Comparison of ENCODE assay signal across 23 mouse cellular contexts in the genomic region with DNA sequence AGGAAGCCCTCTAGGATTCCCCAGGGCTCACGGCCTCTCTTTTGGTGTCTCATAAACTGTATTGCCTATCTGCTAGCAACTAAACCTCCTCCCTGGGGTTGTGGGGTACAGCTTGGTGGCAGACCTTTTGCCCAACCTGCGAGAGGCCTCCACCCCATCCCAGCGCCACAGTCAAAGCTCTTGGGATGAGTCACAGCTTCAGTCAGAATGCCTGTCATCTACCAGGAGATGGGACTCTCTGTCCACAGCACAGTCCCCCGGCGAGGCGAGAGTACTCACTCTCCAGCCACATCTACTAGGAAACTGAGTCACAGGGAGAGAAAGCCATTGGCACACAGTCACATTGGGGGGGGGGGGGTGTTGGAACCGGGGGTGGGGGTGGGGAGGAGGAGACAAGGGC. TPM values are rescaled to one million over a fixed set of nuclear protein-coding genes. Genes with fewer than 3 reads are reported as not detected.
DNase-seq lines count a peak whose midpoint lies in the region; ATAC-seq lines count a peak whose summit lies in the region.
"Had no signal": no experiment of that assay in that cellular context is flagged by ENCODE, and none has a peak within 500 bp of the region (broad histone marks: within the 10 kb centered on the region; RNA-seq: fewer than 3 reads in every experiment).

No protein-coding gene starts in this region.

- H3K4me3 ChIP-seq in liver, embryonic 11.5 days (ENCODE audit: low read depth, low read length), result no peak overlapping the region
- H3K4me3 ChIP-seq: forebrain, embryonic 10.5 days; heart, embryonic 12.5 days; heart, embryonic 15.5 days; hindbrain, embryonic 10.5 days; hindbrain, embryonic 13.5 days; intestine, embryonic 15.5 days had no signal

- no peaks in the 10 kb centered on the region; the same call in 1 of the 2 replicates for H3K27me3 ChIP-seq in liver, embryonic 11.5 days (replicated peaks; ENCODE audit: control insufficient read depth, insufficient read depth, low read length)
- H3K27me3 ChIP-seq: heart, embryonic 15.5 days; hindbrain, embryonic 13.5 days; intestine, embryonic 15.5 days had no signal

- no peak overlapping the region for H3K4me2 ChIP-seq in liver, embryonic 11.5 days
- H3K4me2 ChIP-seq: heart, embryonic 12.5 days; heart, embryonic 15.5 days; hindbrain, embryonic 13.5 days; intestine, embryonic 15.5 days had no signal

- WGBS in liver, embryonic 11.5 days, result 87% methylated on average over 6 of the region's 7 CpGs

- peak; percentile 35 for DNase-seq in adrenal gland, postnatal 10 days
- no peak for DNase-seq in adrenal gland, adult 18-20 months (ENCODE audit: low spot score in 2 of 2)
- DNase-seq in 416B (ENCODE audit: low read depth), result peak; percentile 12
- DNase-seq in adrenal gland, postnatal 14 days, result peak; percentile 53
- no peak for DNase-seq in liver, embryonic 11.5 days (ENCODE audit: low spot score)
- no peak for DNase-seq in thymus, postnatal 0 days (ENCODE audit: low spot score)
- DNase-seq: cerebellum, adult 11-12 months; cerebellum, adult 8-10 months; cerebellum, postnatal 10 days; cerebellum, postnatal 36 days; embryo, embryonic 11 days; forebrain, postnatal 0 days; kidney, adult 11 months; kidney, adult 8-10 months had no signal

- peaks cover 7% of the 10 kb centered on the region for H3K4me1 ChIP-seq in liver, embryonic 11.5 days (replicated peaks; ENCODE audit: control insufficient read depth, insufficient read depth, low read length)

- no peak overlapping the region for H3K9ac ChIP-seq in liver, embryonic 11.5 days (ENCODE audit: low read depth, low read length)
- H3K9ac ChIP-seq: forebrain, postnatal 0 days; heart, embryonic 12.5 days; heart, embryonic 15.5 days; intestine, embryonic 15.5 days had no signal

- no peak overlapping the region for H3K27ac ChIP-seq in liver, embryonic 11.5 days (ENCODE audit: low read depth, low read length)
- H3K27ac ChIP-seq: forebrain, embryonic 10.5 days; heart, embryonic 15.5 days; hindbrain, embryonic 10.5 days; hindbrain, embryonic 13.5 days; intestine, embryonic 15.5 days had no signal

- no peaks in the 10 kb centered on the region for H3K36me3 ChIP-seq in liver, embryonic 11.5 days (ENCODE audit: control insufficient read depth, insufficient read depth, low read length)
- H3K36me3 ChIP-seq: forebrain, embryonic 10.5 days; heart, embryonic 12.5 days; heart, embryonic 15.5 days; hindbrain, embryonic 10.5 days; hindbrain, embryonic 13.5 days; intestine, embryonic 15.5 days had no signal

- no peak for ATAC-seq in liver, embryonic 11.5 days (replicated peaks; ENCODE audit: low FRiP score)
- ATAC-seq: activated CD4-positive, CD25-positive, alpha-beta regulatory T cell, adult 4 months; forebrain, embryonic 14.5 days; forebrain, postnatal 0 days; hindbrain, embryonic 16.5 days; intestine, embryonic 15.5 days had no signal

- H3K9me3 ChIP-seq in liver, embryonic 11.5 days (ENCODE audit: control insufficient read depth, low read length), result no peaks in the 10 kb centered on the region
- H3K9me3 ChIP-seq: forebrain, embryonic 10.5 days; heart, embryonic 12.5 days; heart, embryonic 15.5 days; hindbrain, embryonic 10.5 days; hindbrain, embryonic 13.5 days; intestine, embryonic 15.5 days had no signal

RNA-seq across cellular contexts. Expression of a gene that starts 51.6 kb away (rescaled TPM):
- 10 to 100 TPM; 23.5 to 25.1 TPM for total RNA-seq in adrenal gland, postnatal 10 days (2021)
- 10 to 100 TPM; 11.4 to 15.0 TPM for total RNA-seq in adrenal gland, adult 18-20 months (2021)
- 16.6 and 17.7 TPM in 2 replicates for total RNA-seq in adrenal gland, postnatal 14 days (2021)
- 4.9 and 5.2 TPM in 2 replicates for polyA plus RNA-seq in liver, embryonic 11.5 days (2014; fragmentation: Nextera tagmentation; extraction: Ambion mirVana)
- 0.14 and 0.17 TPM in 2 replicates for polyA plus RNA-seq in thymus, postnatal 0 days (2015; fragmentation: Nextera tagmentation; extraction: Ambion mirVana)

Comparison
In these comparisons a context has a peak if more than half of its experiments do, and no peak if none do; other contexts are left out.
1. DNase-seq: peak in adrenal gland, postnatal 10 days (single experiment), 416B (single experiment) and adrenal gland, postnatal 14 days (single experiment); none in adrenal gland, adult 18-20 months (0 of 2), liver, embryonic 11.5 days (single experiment) and thymus, postnatal 0 days (single experiment).